Mouse (Mus musculus) urinary bladder, postnatal 36 days (tissue): Measurements from ENCODE around the gene Mettl21a.
A peak's percentile ranks its signal among the peaks of the same experiment; 100 is the strongest.
"Not testable (repeated sequence)": the region's sequence is repeated elsewhere in the genome, so short reads cannot be mapped to it uniquely, and the experiment has no call there.

ENCODE experiments used
- DNase-seq, 2 experiments: peaks; one replicate each; pipeline ENCODE4 v3.0.0; 2022; ENCODE audit warnings: low spot score in 2 of 2, mixed read lengths in 1 of 2

Mettl21a gene

GRCm38 (mm10) chr1:64616881-64617714 is at the start of gene Mettl21a:
Mettl21a (minus strand) TSS chr1:64617242.
- peak; percentile 84 to 91 for DNase-seq

GRCm38 (mm10) chr1:64658876-64659275 is 41.8 kb upstream of the Mettl21a start:
- DNase-seq = no peak

GRCm38 (mm10) chr1:64656423-64657129 is 39.5 kb upstream of the Mettl21a start:
- no peak for DNase-seq

GRCm38 (mm10) chr1:64655415-64655814 is 38.4 kb upstream of the Mettl21a start:
- DNase-seq = no peak

- no peak for DNase-seq
Observed at GRCm38 (mm10) chr1:64653701-64654100, 36.7 kb upstream of the Mettl21a start.

- DNase-seq = peak in 1 of 2 experiments; percentile 15
Observed at GRCm38 (mm10) chr1:64649362-64650124, 32.5 kb upstream of the Mettl21a start.

- no peak for DNase-seq
Observed at GRCm38 (mm10) chr1:64644513-64644912, 27.5 kb upstream of the Mettl21a start.

- not testable (repeated sequence) for DNase-seq
Observed at GRCm38 (mm10) chr1:64642541-64642940, 25.5 kb upstream of the Mettl21a start.

- no peak for DNase-seq
Observed at GRCm38 (mm10) chr1:64641069-64641468, 24.0 kb upstream of the Mettl21a start.

GRCm38 (mm10) chr1:64639279-64639678 is 22.2 kb upstream of the Mettl21a start:
- DNase-seq = no peak

GRCm38 (mm10) chr1:64635624-64636023 is 18.6 kb upstream of the Mettl21a start:
- DNase-seq = no peak

GRCm38 (mm10) chr1:64633237-64633636 is 16.2 kb upstream of the Mettl21a start:
- DNase-seq = no peak

GRCm38 (mm10) chr1:64631526-64631925 is 14.5 kb upstream of the Mettl21a start:
- DNase-seq = no peak

GRCm38 (mm10) chr1:64625214-64625613 is 8.2 kb upstream of the Mettl21a start:
- DNase-seq = no peak

GRCm38 (mm10) chr1:64623558-64624435 is 6.8 kb upstream of the Mettl21a start:
- DNase-seq = no peak

- no peak for DNase-seq
Observed at GRCm38 (mm10) chr1:64621116-64621515, 4.1 kb upstream of the Mettl21a start.

- no peak for DNase-seq
Observed at GRCm38 (mm10) chr1:64618226-64618625, 1.2 kb upstream of the Mettl21a start.

- peak; percentile 75 to 79 for DNase-seq
Observed at GRCm38 (mm10) chr1:64617715-64617984, 608 bp upstream of the Mettl21a start.

- no peak for DNase-seq
Observed at GRCm38 (mm10) chr1:64616531-64616880, 536 bp downstream of the Mettl21a start.

- DNase-seq = no peak
Observed at GRCm38 (mm10) chr1:64616076-64616475, 966 bp downstream of the Mettl21a start.

- DNase-seq = no peak
Observed at GRCm38 (mm10) chr1:64615531-64615991, 1.5 kb downstream of the Mettl21a start.
